In the genomic region with DNA sequence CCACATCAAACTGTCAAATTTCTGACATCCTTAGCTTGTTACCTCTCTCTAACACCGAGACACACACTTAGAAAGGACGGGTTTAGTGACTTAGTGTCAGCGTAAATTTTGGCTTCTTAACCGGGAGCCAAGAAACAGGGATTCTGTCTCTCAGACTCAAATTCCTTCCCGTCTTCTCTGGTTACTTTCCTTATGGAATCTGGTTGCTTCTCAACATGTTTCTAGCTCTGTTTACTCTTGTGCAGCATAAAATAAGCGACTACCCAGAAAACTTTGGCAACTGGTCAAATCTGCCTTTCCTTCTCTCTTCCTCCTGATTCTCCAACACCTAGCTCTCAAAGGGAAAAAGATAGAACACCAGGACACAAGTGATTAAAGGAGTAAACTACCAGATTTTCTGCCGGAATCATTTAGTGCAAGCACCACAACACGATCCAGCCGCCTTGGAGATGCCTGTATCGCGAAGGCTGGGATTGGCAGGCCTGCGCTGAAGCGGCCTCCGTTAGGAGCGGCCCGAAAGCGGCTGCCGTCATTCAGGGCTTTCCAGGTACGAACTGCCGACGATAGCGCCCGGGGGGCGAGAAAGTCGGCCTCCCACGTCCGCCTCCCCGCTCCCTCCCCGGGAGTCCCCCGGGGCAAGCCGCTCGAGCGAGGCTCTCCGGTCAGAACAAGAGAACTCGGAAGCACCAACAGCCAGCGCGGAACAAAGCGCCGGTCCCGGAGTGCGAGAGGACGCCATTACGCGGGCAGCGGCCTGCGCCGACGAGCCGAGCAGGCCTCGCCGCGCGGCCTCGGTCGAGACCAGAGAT, we compare ENCODE assay signal across 8 mouse cellular contexts. TPM values are rescaled to one million over a fixed set of nuclear protein-coding genes. Genes with fewer than 3 reads are reported as not detected.
A peak's percentile ranks its signal among the peaks of the same experiment; 100 is the strongest.
DNase-seq lines count a peak whose midpoint lies in the region; ATAC-seq and TF ChIP-seq lines count a peak whose summit lies in the region.

No protein-coding gene starts in this region.

- no peaks in the 10 kb centered on the region for H3K27me3 ChIP-seq in heart, embryonic 11.5 days (ENCODE audit: control insufficient read depth, insufficient read depth, low read length)
- no peaks in the 10 kb centered on the region for H3K27me3 ChIP-seq in CH12.LX (replicated peaks)
- H3K27me3 ChIP-seq in hindbrain, embryonic 12.5 days: no peaks in the 10 kb centered on the region

- under 1% methylated on average over 55 of the region's 55 CpGs for WGBS in heart, embryonic 11.5 days (ENCODE audit: insufficient replicate concordance)
- WGBS in hindbrain, embryonic 12.5 days: under 1% methylated on average over 55 of the region's 55 CpGs

- H3K4me1 ChIP-seq in heart, embryonic 11.5 days (ENCODE audit: control insufficient read depth, insufficient read depth, low read length): 0 out of 2 replicates have a peak, but pooled peaks cover 2% of the 10 kb centered on the region
- H3K4me1 ChIP-seq in CH12.LX (ENCODE audit: control insufficient read depth in 1 of 2, insufficient read depth in 2 of 2): peaks cover 5 to 40% of the 10 kb centered on the region in 2 experiments
- H3K4me1 ChIP-seq in hindbrain, embryonic 12.5 days: peaks cover 7% of the 10 kb centered on the region

- no peaks in the 10 kb centered on the region for H3K9me3 ChIP-seq in heart, embryonic 11.5 days (replicated peaks; ENCODE audit: control insufficient read depth, low read length)
- H3K9me3 ChIP-seq in CH12.LX (replicated peaks; ENCODE audit: low read length): no peaks in the 10 kb centered on the region
- no peaks in the 10 kb centered on the region for H3K9me3 ChIP-seq in hindbrain, embryonic 12.5 days (replicated peaks)

- peaks cover 54% of the 10 kb centered on the region for H3K79me2 ChIP-seq in CH12.LX (replicated peaks; ENCODE audit: control insufficient read depth, extremely low read depth, insufficient read depth, poor library complexity, severe bottlenecking)

- H3K4me3 ChIP-seq in heart, embryonic 11.5 days (ENCODE audit: low read depth, low read length): peak overlapping the region; percentile 90
- H3K4me3 ChIP-seq in CH12.LX (replicated peaks in 1 of 3; ENCODE audit: low read depth in 2 of 3, low read length in 2 of 3, poor library complexity in 1 of 3): peak overlapping the region; percentile 92 to 99 (median 92)
- peak overlapping the region; percentile 99 for H3K4me3 ChIP-seq in hindbrain, embryonic 12.5 days

- in situ Hi-C loops in CH12.LX (cut with MboI; ENCODE audit: low pct_ligation_motif_present, low pct_unique_long_range_greater_than_20kb, low sequenced_read_pairs): no loop called here

- no peak for DNase-seq in heart, adult 11 months
- peak; percentile 21 for DNase-seq in CH12.LX (ENCODE audit: extremely low read depth)
- DNase-seq in embryo, embryonic 11 days: peak; percentile 3
- peak; percentile 38 for DNase-seq in lung, postnatal 36 days
- no peak for DNase-seq in adrenal gland, adult (ENCODE audit: inconsistent age in 2 of 2, low spot score in 1 of 2)

- ATAC-seq in heart, embryonic 11.5 days (replicated peaks; ENCODE audit: insufficient number of reproducible peaks, low FRiP score, low TSS enrichment): peak; percentile 58
- peak; percentile 77 for ATAC-seq in hindbrain, embryonic 12.5 days (ENCODE audit: low FRiP score)
- ATAC-seq in monocyte, adult 5-6 weeks (replicated peaks; ENCODE audit: insufficient number of reproducible peaks, low FRiP score, low TSS enrichment, poor library complexity, severe bottlenecking): no peak

- H3K27ac ChIP-seq in heart, embryonic 11.5 days (ENCODE audit: low read depth, low read length): peak overlapping the region; percentile 95
- peak overlapping the region; percentile 89 for H3K27ac ChIP-seq in CH12.LX (ENCODE audit: insufficient read depth, low read depth)
- H3K27ac ChIP-seq in hindbrain, embryonic 12.5 days: peak overlapping the region; percentile 93

- no peak for TF ChIP-seq POLR2A in CH12.LX (IDR thresholded peaks at IDR 0.05; ENCODE audit: low read depth, low read length)

- TF ChIP-seq EP300 in CH12.LX (IDR thresholded peaks at IDR 0.05; ENCODE audit: low read length): no peak

- no peaks in the 10 kb centered on the region for H3K36me3 ChIP-seq in heart, embryonic 11.5 days (ENCODE audit: control insufficient read depth, insufficient read depth, low read length)
- H3K36me3 ChIP-seq in CH12.LX (replicated peaks in 1 of 2; ENCODE audit: control insufficient read depth in 1 of 2, insufficient read depth in 1 of 2, low read length in 1 of 2): peaks cover 0 to 13% of the 10 kb centered on the region in 2 experiments
- H3K36me3 ChIP-seq in hindbrain, embryonic 12.5 days: no peaks in the 10 kb centered on the region

- no peak for TF ChIP-seq CTCF in CH12.LX (conservative IDR thresholded peaks at IDR 0.05 in 1 of 2, IDR thresholded peaks at IDR 0.05 in 1 of 2; ENCODE audit: low read depth in 2 of 2, low read length in 2 of 2)

- peak overlapping the region; percentile 100 for H3K9ac ChIP-seq in heart, embryonic 11.5 days (ENCODE audit: low read depth, low read length)
- peak overlapping the region; percentile 92 for H3K9ac ChIP-seq in CH12.LX (ENCODE audit: insufficient read depth, low read depth)
- H3K9ac ChIP-seq in hindbrain, embryonic 12.5 days: peak overlapping the region; percentile 98

- dilution Hi-C loops in CH12.LX (cut with MboI; ENCODE audit: extremely low pct_ligation_motif_present, extremely low pct_unique_long_range_greater_than_20kb, low sequenced_read_pairs): no loop called here

- H3K4me2 ChIP-seq in heart, embryonic 11.5 days: peak overlapping the region; percentile 77
- peak overlapping the region; percentile 98 for H3K4me2 ChIP-seq in CH12.LX (ENCODE audit: insufficient read depth, low read depth, poor library complexity, severe bottlenecking)
- peak overlapping the region; percentile 78 for H3K4me2 ChIP-seq in hindbrain, embryonic 12.5 days (replicated peaks)

- TF ChIP-seq RAD21 in CH12.LX (IDR thresholded peaks at IDR 0.05; ENCODE audit: low read depth, low read length): no peak

TF ChIP-seq in CH12.LX, 34 proteins besides CTCF, POLR2A, EP300 and RAD21:
- no peak for TF ChIP-seq RCOR1 (conservative IDR thresholded peaks at IDR 0.05; ENCODE audit: low read depth, low read length)
- TF ChIP-seq UBTF (IDR thresholded peaks at IDR 0.05; ENCODE audit: low read depth, low read length): 0 out of 2 replicates have a peak, but pooled peaks have one; percentile 72

RNA-seq across cellular contexts. Expression of gene Sf3b1, which starts 0.6 kb away (rescaled TPM):
- 202 and 234 TPM in 2 replicates for polyA plus RNA-seq in heart, embryonic 11.5 days (2014; fragmentation: Nextera tagmentation; extraction: Ambion mirVana)
- total RNA-seq in CH12.LX (2012; rRNA removed) (109 and 120 TPM in 2 replicates), CH12.LX (2014; rRNA removed) (186 and 246 TPM in 2 replicates)
- polyA plus RNA-seq in CH12.LX (2012; ENCODE audit: insufficient read length, low read depth): 133 and 162 TPM in 2 replicates
- polyA plus RNA-seq in hindbrain, embryonic 12.5 days (2016; fragmentation: Nextera tagmentation; extraction: Ambion mirVana): 347 and 353 TPM in 2 replicates
- 708 to 966 TPM (median 956 TPM) in 3 replicates for total RNA-seq in monocyte, adult 5-6 weeks (2017)

RNA-seq across cellular contexts. Expression of gene Coq10b, which starts 25.9 kb away (rescaled TPM):
- polyA plus RNA-seq in heart, embryonic 11.5 days (2014; fragmentation: Nextera tagmentation; extraction: Ambion mirVana): 27.5 and 29.2 TPM in 2 replicates
- 3.0 and 7.0 TPM in 2 replicates for total RNA-seq in CH12.LX (2012; rRNA removed)
- total RNA-seq in CH12.LX (2014; rRNA removed): 14.4 and 15.5 TPM in 2 replicates
- polyA plus RNA-seq in CH12.LX (2012; ENCODE audit: insufficient read length, low read depth): 6.2 and 7.0 TPM in 2 replicates
- polyA plus RNA-seq in hindbrain, embryonic 12.5 days (2016; fragmentation: Nextera tagmentation; extraction: Ambion mirVana): 29.8 and 31.4 TPM in 2 replicates
- 71.7 to 116 TPM (median 73.4 TPM) in 3 replicates for total RNA-seq in monocyte, adult 5-6 weeks (2017)

Comparison
In these comparisons a context has a peak if more than half of its experiments do, and no peak if none do; other contexts are left out.
1. DNase-seq: peak in CH12.LX (single experiment), embryo, embryonic 11 days (single experiment) and lung, postnatal 36 days (single experiment); none in heart, adult 11 months (single experiment) and adrenal gland, adult (0 of 2).
2. Peak in every context shown above with its lines, with median percentiles within 50 percentile points of each other: H3K27ac ChIP-seq, H3K4me2 ChIP-seq, H3K4me3 ChIP-seq and H3K9ac ChIP-seq.